Mouse (Mus musculus) ES-E14 (cell line): ENCODE measurements at regions not wholly inside any gene's neighbourhood (a gene's known extent, or its start where the extent isn't known, plus 50 kb on each side); places are given as distances from the start of the nearest gene placed in this dataset.

Source experiments
- DNase-seq: peaks from one replicate; pipeline ENCODE4 v3.0.0-alpha.2; 2013; ENCODE audit warnings: low read depth, low spot score
- H3K27ac ChIP-seq: 2 replicates; pipeline ENCODE4 v1.5.1; 2012; ENCODE audit warnings: low read depth, mild to moderate bottlenecking, low read length, moderate library complexity, mixed read lengths; ENCODE audit not compliant: poor library complexity, insufficient read depth, severe bottlenecking
- H3K36me3 ChIP-seq: 2 replicates; pipeline ENCODE4 v1.6.1; 2012; ENCODE audit warnings: mild to moderate bottlenecking, low read length, moderate library complexity, mixed read lengths; ENCODE audit not compliant: control insufficient read depth, poor library complexity, insufficient read depth, severe bottlenecking
- H3K4me1 ChIP-seq, 2 experiments: fragments of 150-350 bp in 1 of 2; sonication (generic) in 1 of 2; 2 replicates each; pipeline ENCODE4 v1.6.1; 2012; ENCODE audit warnings: low read length in 2 of 2, mild to moderate bottlenecking in 1 of 2, mixed read lengths in 1 of 2; ENCODE audit not compliant: control insufficient read depth in 2 of 2, insufficient read depth in 2 of 2, poor library complexity in 1 of 2
- H3K4me3 ChIP-seq, 2 experiments: fragments of 150-350 bp in 1 of 2; sonication (generic) in 1 of 2; 2 replicates each; pipeline ENCODE4 v1.5.1; 2012; ENCODE audit warnings: low read length in 2 of 2, low read depth in 1 of 2, mild to moderate bottlenecking in 1 of 2, mixed read lengths in 1 of 2; ENCODE audit not compliant: insufficient read depth in 1 of 2, poor library complexity in 1 of 2, severe bottlenecking in 1 of 2
- H3K9ac ChIP-seq: 2 replicates; pipeline ENCODE4 v1.6.1; 2012; ENCODE audit warnings: low read depth, mild to moderate bottlenecking, low read length, mixed read lengths; ENCODE audit not compliant: poor library complexity, insufficient read depth, severe bottlenecking
- H3K9me3 ChIP-seq: fragments of 150-350 bp; sonication (generic); 2 replicates; pipeline ENCODE4 v1.6.1; 2012; ENCODE audit warnings: low read depth, mild to moderate bottlenecking, low read length; ENCODE audit not compliant: control insufficient read depth, insufficient read depth
- CHD2 ChIP-seq: IDR thresholded peaks from 2 replicates; pipeline ENCODE4 v1.6.1; 2014; ENCODE audit warnings: mild to moderate bottlenecking, low read depth, low read length, inconsistent platforms
- HCFC1 ChIP-seq: IDR thresholded peaks from 2 replicates; pipeline ENCODE4 v1.6.1; 2012; ENCODE audit warnings: low read length, inconsistent platforms, borderline replicate concordance; ENCODE audit not compliant: insufficient read depth
- MAFK ChIP-seq: IDR thresholded peaks from 2 replicates; pipeline ENCODE4 v1.6.1; 2014; ENCODE audit warnings: mild to moderate bottlenecking, low read depth, low read length, inconsistent platforms; ENCODE audit not compliant: insufficient read depth
- ZC3H11A ChIP-seq: IDR thresholded peaks from 2 replicates; pipeline ENCODE4 v1.6.1; 2012; ENCODE audit warnings: low read depth, mild to moderate bottlenecking, inconsistent platforms, low read length, borderline replicate concordance
- ZNF384 ChIP-seq: IDR thresholded peaks from 2 replicates; pipeline ENCODE4 v1.6.1; 2012; ENCODE audit warnings: low read depth, low read length, inconsistent platforms
- in situ Hi-C, 2 experiments: fragments of 600-800 bp; cut with MboI; formaldehyde crosslinking; loops; one replicate each; pipeline ENCODE4 v1.15.1; 2025; ENCODE audit warnings: low sequenced_read_pairs in 2 of 2, inconsistent platforms in 1 of 2; ENCODE audit not compliant: unreplicated experiment in 2 of 2

DNA sequence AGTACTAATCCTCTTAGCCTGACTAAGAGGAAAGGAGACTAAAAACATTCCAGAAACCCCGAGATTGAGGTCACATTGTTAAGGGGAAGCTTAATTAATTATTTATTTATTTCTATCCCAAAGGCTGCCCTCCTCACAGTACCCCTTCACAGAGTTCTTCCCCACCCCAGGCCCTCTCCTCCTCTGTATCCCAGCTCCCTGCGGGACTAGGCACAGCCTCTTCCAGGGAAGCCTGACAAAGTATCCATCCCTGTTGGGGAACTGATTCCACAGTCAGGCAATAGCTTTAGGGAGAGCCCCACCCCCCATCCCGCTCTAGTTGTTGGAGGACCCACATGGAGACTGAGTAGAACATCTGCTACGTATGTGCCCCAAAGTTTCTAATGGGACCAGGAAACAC lies 254.6 kb downstream of the Atp23 start:
- in situ Hi-C loops: no loop called here
- H3K27ac ChIP-seq: no peak overlapping the region
- H3K9me3 ChIP-seq: no peaks in the 10 kb centered on the region
- TF ChIP-seq CHD2 (no peak), HCFC1 (no peak), ZNF384 (no peak), MAFK (no peak), ZC3H11A (no peak)
- no peak for DNase-seq
- no peak overlapping the region for H3K9ac ChIP-seq
- no peak overlapping the region for H3K4me3 ChIP-seq
- no peaks in the 10 kb centered on the region for H3K36me3 ChIP-seq
- no peaks in the 10 kb centered on the region for H3K4me1 ChIP-seq

DNA sequence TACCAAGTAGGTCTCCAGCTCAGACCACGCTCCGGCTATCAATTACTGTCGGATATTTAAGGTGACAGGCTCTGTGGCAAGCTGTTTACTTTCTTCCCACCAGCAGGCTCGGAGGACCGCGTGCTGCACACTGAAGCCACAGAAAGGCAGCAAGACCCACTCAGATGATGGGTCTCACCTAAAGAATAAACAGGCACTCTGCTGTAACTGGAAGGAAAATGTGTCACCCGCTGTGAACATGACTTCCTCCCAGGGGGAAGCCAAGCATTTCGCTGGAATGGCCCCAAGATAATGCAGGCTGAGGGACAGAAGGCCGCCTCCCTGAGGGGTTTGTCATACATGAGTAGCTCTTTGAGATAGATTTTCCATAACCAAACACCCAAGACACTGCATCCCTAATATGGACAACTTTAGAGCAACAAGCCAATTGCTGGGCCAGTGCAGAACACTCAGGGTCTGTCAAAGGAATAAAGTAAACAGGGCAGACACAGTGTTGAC lies 259.3 kb downstream of the Atp23 start:
- no peak for DNase-seq
- H3K9ac ChIP-seq: no peak overlapping the region
- in situ Hi-C loops: no loop called here
- no peaks in the 10 kb centered on the region for H3K4me1 ChIP-seq
- no peak for TF ChIP-seq ZC3H11A
- TF ChIP-seq MAFK: no peak
- no peak for TF ChIP-seq ZNF384
- TF ChIP-seq HCFC1: no peak
- TF ChIP-seq CHD2: no peak
- no peak overlapping the region for H3K27ac ChIP-seq
- H3K36me3 ChIP-seq: no peaks in the 10 kb centered on the region
- no peak overlapping the region for H3K4me3 ChIP-seq
- no peaks in the 10 kb centered on the region for H3K9me3 ChIP-seq

DNA sequence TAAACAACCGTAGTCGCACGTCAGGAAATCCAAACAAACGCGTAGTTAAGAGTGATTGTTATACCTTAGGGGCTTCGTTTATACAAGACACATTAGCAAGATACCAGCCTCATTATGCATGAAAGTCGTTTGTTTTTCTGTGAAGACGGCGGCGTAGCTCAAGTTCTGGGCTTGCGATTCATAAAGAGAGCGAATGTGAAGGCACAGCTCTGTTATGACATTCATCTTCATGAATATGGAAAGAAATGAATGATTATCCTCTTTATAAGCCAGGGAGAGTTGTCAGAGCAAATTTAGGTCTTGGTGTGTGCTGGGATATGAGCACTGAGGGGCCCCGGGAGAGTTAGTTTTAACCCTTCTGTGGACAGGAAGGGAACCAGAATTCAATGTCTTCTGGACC lies 266.4 kb downstream of the Atp23 start:
- no peak overlapping the region for H3K27ac ChIP-seq
- TF ChIP-seq ZNF384: no peak
- TF ChIP-seq HCFC1: no peak
- TF ChIP-seq CHD2: no peak
- no peak for TF ChIP-seq MAFK
- no peak for TF ChIP-seq ZC3H11A
- H3K9me3 ChIP-seq: no peaks in the 10 kb centered on the region
- H3K4me1 ChIP-seq: no peaks in the 10 kb centered on the region
- H3K4me3 ChIP-seq: no peak overlapping the region
- no peak overlapping the region for H3K9ac ChIP-seq
- no peak for DNase-seq
- in situ Hi-C loops: no loop called here
- no peaks in the 10 kb centered on the region for H3K36me3 ChIP-seq

DNA sequence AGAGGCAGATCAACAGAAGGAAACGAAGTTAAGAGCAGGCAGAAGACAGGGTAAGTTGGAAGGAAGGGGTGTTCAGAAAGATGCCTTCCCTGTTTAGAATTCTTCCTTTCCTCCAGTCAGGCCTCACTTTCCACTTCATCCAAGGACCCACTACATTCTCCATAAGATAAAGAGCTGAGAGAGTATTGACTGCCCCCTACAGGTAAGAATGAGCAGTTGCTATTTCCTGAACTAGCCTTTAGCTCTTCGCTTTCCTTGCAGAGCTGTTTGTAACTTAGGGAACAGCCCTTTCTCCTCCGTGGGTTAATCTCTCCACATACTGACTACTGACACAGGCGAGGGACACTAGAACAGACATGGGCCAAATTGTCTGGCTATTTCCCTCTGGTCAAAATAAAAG lies 273.1 kb downstream of the Atp23 start:
- peak; percentile 26 for DNase-seq
- H3K4me1 ChIP-seq: no peaks in the 10 kb centered on the region
- no peak overlapping the region for H3K27ac ChIP-seq
- H3K9me3 ChIP-seq: no peaks in the 10 kb centered on the region
- TF ChIP-seq CHD2: no peak
- TF ChIP-seq MAFK: no peak
- no peak for TF ChIP-seq ZNF384
- TF ChIP-seq ZC3H11A: no peak
- TF ChIP-seq HCFC1: no peak
- no peaks in the 10 kb centered on the region for H3K36me3 ChIP-seq
- no peak overlapping the region for H3K9ac ChIP-seq
- in situ Hi-C loops: no loop called here
- no peak overlapping the region for H3K4me3 ChIP-seq

GRCm38 (mm10) chr10:126625466-126625865 lies 275.7 kb downstream of the Atp23 start:
- no peaks in the 10 kb centered on the region for H3K9me3 ChIP-seq
- H3K9ac ChIP-seq: no peak overlapping the region
- H3K36me3 ChIP-seq: no peaks in the 10 kb centered on the region
- no peak overlapping the region for H3K4me3 ChIP-seq
- no peak overlapping the region for H3K27ac ChIP-seq
- no peak for TF ChIP-seq CHD2
- TF ChIP-seq ZNF384: no peak
- TF ChIP-seq MAFK: no peak
- no peak for TF ChIP-seq ZC3H11A
- no peak for TF ChIP-seq HCFC1
- in situ Hi-C loops: no loop called here
- DNase-seq: peak; percentile 48
- H3K4me1 ChIP-seq: no peaks in the 10 kb centered on the region
